Mouse (Mus musculus) kidney, postnatal 0 days (tissue): ENCODE measurements around the gene Narf. TPM values are rescaled to one million over a fixed set of nuclear protein-coding genes. Genes with fewer than 3 reads are reported as not detected.

Experiments
- ATAC-seq: fragments of 200-750 bp; cut with Nextera tagmentation; replicated peaks from 2 replicates; pipeline ENCODE4 v1.8.0; 2017; ENCODE audit warnings: low read depth, moderate number of reproducible peaks, moderate TSS enrichment, moderate library complexity; ENCODE audit not compliant: low FRiP score
- DNase-seq: peaks from one replicate; pipeline ENCODE4 v3.0.0-alpha.2; 2016; ENCODE audit warnings: low spot score
- H3K27ac ChIP-seq: fragments of 300-500 bp; sonication (generic); 2 replicates; pipeline ENCODE4 v1.5.1; 2014; ENCODE audit warnings: mild to moderate bottlenecking
- H3K27me3 ChIP-seq: fragments of 300-500 bp; sonication (generic); 2 replicates; pipeline ENCODE4 v1.6.1; 2014; ENCODE audit warnings: low read length, mixed read lengths; ENCODE audit not compliant: insufficient read depth
- H3K36me3 ChIP-seq: fragments of 300-500 bp; sonication (generic); 2 replicates; pipeline ENCODE4 v1.6.1; 2014; ENCODE audit warnings: low read length, mixed read lengths; ENCODE audit not compliant: insufficient read depth
- H3K4me1 ChIP-seq: fragments of 300-500 bp; sonication (generic); replicated peaks from 2 replicates; pipeline ENCODE4 v1.6.1; 2014; ENCODE audit warnings: antibody characterized with exemption, low read length, mixed read lengths; ENCODE audit not compliant: insufficient read depth
- H3K4me2 ChIP-seq: fragments of 300-500 bp; sonication (generic); 2 replicates; pipeline ENCODE4 v1.6.1; 2014; ENCODE audit warnings: mild to moderate bottlenecking, low read length, moderate library complexity, mixed read lengths
- H3K4me3 ChIP-seq: fragments of 300-500 bp; sonication (generic); replicated peaks from 2 replicates; pipeline ENCODE4 v1.5.1; 2014; ENCODE audit warnings: low read depth, low read length
- H3K9ac ChIP-seq: fragments of 300-500 bp; sonication (generic); 2 replicates; pipeline ENCODE4 v1.6.1; 2014; ENCODE audit warnings: low read depth, low read length
- H3K9me3 ChIP-seq: fragments of 300-500 bp; sonication (generic); replicated peaks from 2 replicates; pipeline ENCODE4 v1.6.1; 2016; ENCODE audit warnings: low read length, inconsistent platforms, mixed read lengths
- CTCF ChIP-seq: IDR thresholded peaks from 2 replicates; pipeline ENCODE4 v1.5.1; 2016; ENCODE audit warnings: antibody characterized with exemption, low read depth, mild to moderate bottlenecking, moderate library complexity
- WGBS: fragments of 180-500 bp; shearing (Covaris S2); extraction: QIAGEN DNeasy Blood & Tissue Kit; methylation state at CpG from one replicate; pipeline ENCODE4 v1.1.7; 2014; 5-methylcytosine and 5-hydroxymethylcytosine counted together
- polyA plus RNA-seq: library from polyadenylated mRNA; unstranded; fragments of >200 nt; fragmentation: Nextera tagmentation; extraction: Ambion mirVana; gene quantifications from 2 replicates; pipeline ENCODE4 v1.2.1, GENCODE M21; 2015

The Narf gene
- polyA plus RNA-seq, 1 experiment from 2014 or later, result 30.7 TPM

- peaks cover 17% of the 10 kb centered on the region; the same call in 1 of the 2 replicates for H3K36me3 ChIP-seq
- under 1% methylated on average over 91 of the region's 91 CpGs for WGBS
- H3K4me2 ChIP-seq, result peak within 1 kb of the TSS; percentile 87
- no peaks in the 10 kb centered on the region for H3K27me3 ChIP-seq
- peak; percentile 98 for ATAC-seq
- DNase-seq, result peak; percentile 94
- H3K4me1 ChIP-seq, result peaks cover 18% of the 10 kb centered on the region; the same call in 1 of the 2 replicates
- H3K4me3 ChIP-seq, result peak within 1 kb of the TSS; percentile 91
- peak within 1 kb of the TSS; percentile 86 for H3K27ac ChIP-seq
- TF ChIP-seq CTCF, result no peak
- H3K9me3 ChIP-seq, result no peaks in the 10 kb centered on the region
- H3K9ac ChIP-seq, result peak within 1 kb of the TSS; percentile 97
Observed at GRCm38 (mm10) chr11:121259160-121260100, 22.4 kb downstream of the Narf start, which contains the start of gene Foxk2. TSS of gene Foxk2 (plus strand) at chr11:121259990.

- H3K9ac ChIP-seq, result peak overlapping the region; percentile 97
- no peak for TF ChIP-seq CTCF
- peaks cover 18% of the 10 kb centered on the region; the same call in 1 of the 2 replicates for H3K4me1 ChIP-seq
- DNase-seq (peak; percentile 38), ATAC-seq (peak; percentile 27)
- peak overlapping the region; percentile 87 for H3K4me2 ChIP-seq
- H3K4me3 ChIP-seq, result peak overlapping the region; percentile 91
- no peaks in the 10 kb centered on the region for H3K9me3 ChIP-seq
- under 1% methylated on average over 49 of the region's 60 CpGs for WGBS
- H3K36me3 ChIP-seq, result 0 out of 2 replicates have a peak, but pooled peaks cover 12% of the 10 kb centered on the region
- H3K27me3 ChIP-seq, result no peaks in the 10 kb centered on the region
- peak overlapping the region; percentile 86 for H3K27ac ChIP-seq
Observed at GRCm38 (mm10) chr11:121260211-121260906, 23.3 kb downstream of the Narf start.

- Histone ChIP-seq H3K9me3 (no peaks in the 10 kb centered on the region), H3K4me1 (peaks cover 18% of the 10 kb centered on the region; the same call in 1 of the 2 replicates), H3K36me3 (0 out of 2 replicates have a peak, but pooled peaks cover 7% of the 10 kb centered on the region), H3K9ac (peak overlapping the region; percentile 97), H3K27me3 (no peaks in the 10 kb centered on the region), H3K27ac (no peak overlapping the region), H3K4me2 (peak overlapping the region; percentile 87), H3K4me3 (peak overlapping the region; percentile 91)
- no peak for DNase-seq
- TF ChIP-seq CTCF, result no peak
- ATAC-seq, result no peak
- 34% methylated on average over 2 of the region's 2 CpGs for WGBS
Observed at GRCm38 (mm10) chr11:121261074-121261473, 24.0 kb downstream of the Narf start.

GRCm38 (mm10) chr11:121277516-121277915, 40.5 kb downstream of the Narf start:
- no peak overlapping the region for H3K4me3 ChIP-seq
- TF ChIP-seq CTCF, result no peak
- no peaks in the 10 kb centered on the region for H3K9me3 ChIP-seq
- no peak for ATAC-seq
- no peak overlapping the region for H3K9ac ChIP-seq
- DNase-seq, result no peak
- H3K36me3 ChIP-seq, result no peaks in the 10 kb centered on the region
- no peak overlapping the region for H3K4me2 ChIP-seq
- H3K27me3 ChIP-seq, result no peaks in the 10 kb centered on the region
- no peak overlapping the region for H3K27ac ChIP-seq
- H3K4me1 ChIP-seq, result no peaks in the 10 kb centered on the region
- WGBS, result 87% methylated on average over 8 of the region's 8 CpGs

- no peaks in the 10 kb centered on the region for H3K4me1 ChIP-seq
- no peaks in the 10 kb centered on the region for H3K36me3 ChIP-seq
- ATAC-seq (no peak), DNase-seq (no peak)
- H3K9ac ChIP-seq, result no peak overlapping the region
- no peak overlapping the region for H3K4me3 ChIP-seq
- no peaks in the 10 kb centered on the region for H3K9me3 ChIP-seq
- H3K27me3 ChIP-seq, result no peaks in the 10 kb centered on the region
- H3K4me2 ChIP-seq, result no peak overlapping the region
- WGBS, result 90% methylated on average over 3 of the region's 3 CpGs
- no peak for TF ChIP-seq CTCF
- no peak overlapping the region for H3K27ac ChIP-seq
Observed at GRCm38 (mm10) chr11:121278011-121278410, 41.0 kb downstream of the Narf start.

- Histone ChIP-seq H3K36me3 (peaks cover 16% of the 10 kb centered on the region), H3K4me1 (no peaks in the 10 kb centered on the region), H3K27ac (no peak overlapping the region), H3K9ac (no peak overlapping the region), H3K9me3 (no peaks in the 10 kb centered on the region), H3K27me3 (no peaks in the 10 kb centered on the region), H3K4me2 (no peak overlapping the region), H3K4me3 (no peak overlapping the region)
- ATAC-seq (no peak), DNase-seq (no peak)
- WGBS, result 71% methylated on average over 6 of the region's 6 CpGs
- TF ChIP-seq CTCF, result no peak
Observed at GRCm38 (mm10) chr11:121282911-121283310, 45.9 kb downstream of the Narf start.
